Mouse (Mus musculus): ENCODE measurements around the gene Plxna4. TPM values are rescaled to one million over a fixed set of nuclear protein-coding genes. Genes with fewer than 3 reads are reported as not detected.

Gene Plxna4
- polyA plus RNA-seq, 1 experiment, result 0.67 TPM

DNA sequence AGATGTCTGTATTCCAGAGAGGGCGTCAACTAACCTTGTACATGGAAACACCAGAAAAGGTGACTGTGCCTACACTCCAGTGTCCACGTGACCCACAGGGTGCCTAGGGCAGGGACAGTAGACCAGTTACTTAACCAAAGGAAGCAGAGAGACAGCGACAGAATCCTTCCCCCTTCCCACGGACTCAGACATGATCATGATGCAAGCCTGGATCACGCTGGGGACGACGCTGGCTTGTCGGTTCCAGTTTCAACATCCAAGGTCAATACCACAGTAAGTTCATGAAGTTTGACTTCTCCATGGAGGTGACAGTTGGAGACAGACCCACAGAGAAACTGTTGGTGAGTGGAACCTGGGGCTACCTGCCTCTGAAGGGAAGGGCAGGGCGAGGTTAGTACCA, 192.6 kb downstream of the Plxna4 start:
- Histone ChIP-seq H3K4me3 (ENCODE audit: low read depth, low read length) (no peak overlapping the region), H3K27me3 (ENCODE audit: control insufficient read depth, insufficient read depth, low read length) (no peaks in the 10 kb centered on the region), H3K4me1 (ENCODE audit: control insufficient read depth, insufficient read depth, insufficient read length, low read length) (no peaks in the 10 kb centered on the region), H3K27ac (ENCODE audit: insufficient read depth, low read depth, low read length) (no peak overlapping the region), H3K36me3 (ENCODE audit: control insufficient read depth, insufficient read depth, low read length) (no peaks in the 10 kb centered on the region)
- TF ChIP-seq CTCF (IDR thresholded peaks at IDR 0.05; ENCODE audit: extremely low read depth, insufficient read length, insufficient replicate concordance, low read depth, low read length) (no peak), POLR2A (IDR thresholded peaks at IDR 0.05; ENCODE audit: low read depth, low read length) (no peak)
- WGBS, result 87% methylated on average over 9 of the region's 9 CpGs

DNA sequence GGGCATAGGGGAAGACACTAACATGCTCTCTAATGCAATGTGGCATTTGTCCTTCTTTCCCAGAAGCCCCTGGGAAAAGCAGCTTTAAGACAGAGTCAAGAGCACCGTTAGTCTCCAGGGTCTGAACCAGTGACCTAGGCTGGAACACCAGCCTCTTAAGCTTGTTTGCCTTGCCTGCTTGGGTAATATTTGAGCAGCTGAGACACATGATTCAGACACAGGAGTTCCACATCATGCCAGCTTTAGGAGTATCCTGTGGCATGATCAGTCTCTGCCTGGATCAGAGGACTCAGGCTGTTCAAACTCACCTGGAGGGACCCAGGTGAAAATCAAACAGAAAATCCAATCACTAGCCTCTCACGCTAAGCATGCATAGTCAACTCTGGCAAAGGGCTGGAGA, 195.7 kb downstream of the Plxna4 start:
- WGBS, result 58% methylated on average over 2 of the region's 2 CpGs
- H3K27me3 ChIP-seq (ENCODE audit: control insufficient read depth, insufficient read depth, low read length), result no peaks in the 10 kb centered on the region
- no peaks in the 10 kb centered on the region for H3K4me1 ChIP-seq (ENCODE audit: control insufficient read depth, insufficient read depth, insufficient read length, low read length)
- TF ChIP-seq CTCF (IDR thresholded peaks at IDR 0.05; ENCODE audit: extremely low read depth, insufficient read length, insufficient replicate concordance, low read depth, low read length) (no peak), POLR2A (IDR thresholded peaks at IDR 0.05; ENCODE audit: low read depth, low read length) (no peak)
- no peak overlapping the region for H3K4me3 ChIP-seq (ENCODE audit: low read depth, low read length)
- H3K27ac ChIP-seq (ENCODE audit: insufficient read depth, low read depth, low read length), result no peak overlapping the region
- H3K36me3 ChIP-seq (ENCODE audit: control insufficient read depth, insufficient read depth, low read length), result no peaks in the 10 kb centered on the region

DNA sequence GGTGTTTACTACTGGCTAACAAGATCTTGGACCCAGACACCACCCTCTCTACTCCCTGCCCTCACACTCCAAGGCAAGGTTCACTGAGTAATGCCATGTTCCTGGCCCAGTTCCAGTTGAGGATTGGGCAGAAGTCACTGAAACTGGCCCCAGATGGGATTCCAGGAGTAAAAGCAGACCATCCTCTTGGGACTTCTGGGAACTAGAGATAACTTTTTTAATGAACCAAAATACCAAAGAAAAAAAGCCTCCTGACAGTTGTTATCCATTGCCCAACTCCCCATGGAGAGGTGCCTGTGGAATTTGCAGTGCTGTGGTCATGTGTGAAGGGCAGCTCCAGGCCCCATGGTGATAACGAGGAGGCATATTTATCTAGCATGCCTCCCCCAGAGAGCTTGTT, 199.7 kb downstream of the Plxna4 start:
- Histone ChIP-seq H3K27me3 (ENCODE audit: control insufficient read depth, insufficient read depth, low read length) (no peaks in the 10 kb centered on the region), H3K36me3 (ENCODE audit: control insufficient read depth, insufficient read depth, low read length) (no peaks in the 10 kb centered on the region), H3K4me1 (ENCODE audit: control insufficient read depth, insufficient read depth, insufficient read length, low read length) (no peaks in the 10 kb centered on the region), H3K27ac (ENCODE audit: insufficient read depth, low read depth, low read length) (no peak overlapping the region), H3K4me3 (ENCODE audit: low read depth, low read length) (no peak overlapping the region)
- WGBS, result 35% methylated on average over 1 of the region's 1 CpGs
- TF ChIP-seq POLR2A (IDR thresholded peaks at IDR 0.05; ENCODE audit: low read depth, low read length) (no peak), CTCF (IDR thresholded peaks at IDR 0.05; ENCODE audit: extremely low read depth, insufficient read length, insufficient replicate concordance, low read depth, low read length) (no peak)

DNA sequence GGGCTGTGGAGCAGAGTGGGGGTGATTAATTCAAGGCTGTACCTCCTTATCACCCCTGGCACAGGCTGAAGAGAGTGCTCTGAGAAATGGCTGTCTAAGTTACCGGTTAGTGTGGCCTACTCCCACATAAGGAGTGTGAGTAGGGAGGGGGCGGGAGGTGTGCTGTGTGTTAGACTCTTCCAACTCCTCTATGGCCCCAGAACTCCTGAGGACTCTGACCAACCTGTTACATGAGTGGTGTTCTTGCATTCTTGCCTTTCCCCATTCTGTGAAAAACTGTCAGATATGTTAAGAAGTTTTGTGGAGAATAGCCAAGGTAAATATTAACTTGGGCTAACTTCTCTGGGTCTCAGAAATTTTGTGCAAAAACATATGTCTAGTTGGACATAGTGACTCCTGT, 201.1 kb downstream of the Plxna4 start:
- no peaks in the 10 kb centered on the region for H3K4me1 ChIP-seq (ENCODE audit: control insufficient read depth, insufficient read depth, insufficient read length, low read length)
- WGBS, result 79% methylated on average over 2 of the region's 2 CpGs
- H3K27ac ChIP-seq (ENCODE audit: insufficient read depth, low read depth, low read length), result no peak overlapping the region
- no peaks in the 10 kb centered on the region for H3K36me3 ChIP-seq (ENCODE audit: control insufficient read depth, insufficient read depth, low read length)
- no peaks in the 10 kb centered on the region for H3K27me3 ChIP-seq (ENCODE audit: control insufficient read depth, insufficient read depth, low read length)
- TF ChIP-seq POLR2A (IDR thresholded peaks at IDR 0.05; ENCODE audit: low read depth, low read length), result no peak
- no peak for TF ChIP-seq CTCF (IDR thresholded peaks at IDR 0.05; ENCODE audit: extremely low read depth, insufficient read length, insufficient replicate concordance, low read depth, low read length)
- H3K4me3 ChIP-seq (ENCODE audit: low read depth, low read length), result no peak overlapping the region

DNA sequence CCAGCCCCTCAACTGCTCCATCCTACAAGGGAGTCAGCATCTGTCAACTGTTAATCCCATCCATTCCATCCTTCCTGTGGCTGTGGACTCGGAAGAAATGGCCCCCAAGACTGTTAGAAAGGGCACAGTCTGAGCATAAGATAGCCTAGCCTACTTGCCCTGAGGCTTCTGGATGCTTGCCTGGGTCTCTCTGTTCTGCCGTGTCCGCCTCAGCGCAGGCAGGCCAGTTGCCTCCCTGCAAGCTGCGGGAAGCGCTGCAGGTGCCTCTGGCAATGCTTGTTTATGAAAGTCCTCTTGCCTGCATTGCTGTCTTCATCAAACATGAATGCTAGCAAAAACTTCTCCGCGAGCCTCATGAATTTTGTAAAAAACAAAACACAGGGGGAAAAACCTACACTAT, 203.1 kb downstream of the Plxna4 start:
- TF ChIP-seq POLR2A (IDR thresholded peaks at IDR 0.05; ENCODE audit: low read depth, low read length), result no peak
- no peak for TF ChIP-seq CTCF (IDR thresholded peaks at IDR 0.05; ENCODE audit: extremely low read depth, insufficient read length, insufficient replicate concordance, low read depth, low read length)
- Histone ChIP-seq H3K27ac (ENCODE audit: insufficient read depth, low read depth, low read length) (no peak overlapping the region), H3K36me3 (ENCODE audit: control insufficient read depth, insufficient read depth, low read length) (no peaks in the 10 kb centered on the region), H3K27me3 (ENCODE audit: control insufficient read depth, insufficient read depth, low read length) (no peaks in the 10 kb centered on the region), H3K4me1 (ENCODE audit: control insufficient read depth, insufficient read depth, insufficient read length, low read length) (no peaks in the 10 kb centered on the region), H3K4me3 (ENCODE audit: low read depth, low read length) (no peak overlapping the region)
- WGBS, result 74% methylated on average over 8 of the region's 8 CpGs

DNA sequence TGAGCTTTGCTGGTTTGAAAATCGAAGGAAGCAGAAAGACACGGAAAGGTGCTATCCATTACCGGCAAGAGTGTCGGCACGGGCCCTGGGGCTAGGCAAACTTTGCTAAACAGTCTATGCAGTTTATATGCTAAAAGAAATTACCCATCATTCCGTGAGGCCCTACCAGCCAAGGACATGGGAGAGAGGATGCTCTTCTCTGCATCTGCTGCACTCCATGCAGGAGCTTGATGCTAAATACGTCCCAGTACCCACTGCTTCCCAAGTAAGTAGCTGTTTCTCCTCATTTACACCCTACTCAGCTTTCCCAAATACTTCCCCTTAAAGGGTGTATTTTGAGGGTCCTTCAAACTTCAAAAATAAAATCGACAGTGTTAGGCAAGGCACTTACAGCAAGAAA, 203.6 kb downstream of the Plxna4 start:
- WGBS, result 89% methylated on average over 8 of the region's 8 CpGs
- Histone ChIP-seq H3K36me3 (ENCODE audit: control insufficient read depth, insufficient read depth, low read length) (no peaks in the 10 kb centered on the region), H3K4me1 (ENCODE audit: control insufficient read depth, insufficient read depth, insufficient read length, low read length) (no peaks in the 10 kb centered on the region), H3K27ac (ENCODE audit: insufficient read depth, low read depth, low read length) (no peak overlapping the region), H3K4me3 (ENCODE audit: low read depth, low read length) (no peak overlapping the region), H3K27me3 (ENCODE audit: control insufficient read depth, insufficient read depth, low read length) (no peaks in the 10 kb centered on the region)
- TF ChIP-seq POLR2A (IDR thresholded peaks at IDR 0.05; ENCODE audit: low read depth, low read length) (no peak), CTCF (IDR thresholded peaks at IDR 0.05; ENCODE audit: extremely low read depth, insufficient read length, insufficient replicate concordance, low read depth, low read length) (no peak)

DNA sequence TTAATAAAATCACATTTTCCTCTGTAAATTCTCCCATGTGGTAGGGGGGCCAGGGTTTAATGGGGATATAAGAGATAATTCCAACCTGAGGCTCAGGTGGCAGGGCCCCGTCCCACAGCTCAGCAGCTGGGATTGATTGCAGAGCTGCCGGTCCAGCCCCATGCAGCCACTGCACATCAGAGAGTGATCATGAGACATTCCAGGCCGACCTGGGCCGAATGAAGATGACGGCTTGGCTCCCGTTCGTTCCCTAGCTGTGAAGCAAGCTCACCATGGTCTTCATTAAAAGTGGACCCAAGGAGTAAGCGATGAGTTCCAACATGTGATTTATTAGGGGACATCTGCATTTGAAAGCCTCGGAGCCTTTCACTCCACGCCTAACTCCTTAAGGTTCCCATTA, 206.5 kb downstream of the Plxna4 start:
- TF ChIP-seq POLR2A (IDR thresholded peaks at IDR 0.05; ENCODE audit: low read depth, low read length) (no peak), CTCF (IDR thresholded peaks at IDR 0.05; ENCODE audit: extremely low read depth, insufficient read length, insufficient replicate concordance, low read depth, low read length) (no peak)
- WGBS, result 76% methylated on average over 10 of the region's 10 CpGs

DNA sequence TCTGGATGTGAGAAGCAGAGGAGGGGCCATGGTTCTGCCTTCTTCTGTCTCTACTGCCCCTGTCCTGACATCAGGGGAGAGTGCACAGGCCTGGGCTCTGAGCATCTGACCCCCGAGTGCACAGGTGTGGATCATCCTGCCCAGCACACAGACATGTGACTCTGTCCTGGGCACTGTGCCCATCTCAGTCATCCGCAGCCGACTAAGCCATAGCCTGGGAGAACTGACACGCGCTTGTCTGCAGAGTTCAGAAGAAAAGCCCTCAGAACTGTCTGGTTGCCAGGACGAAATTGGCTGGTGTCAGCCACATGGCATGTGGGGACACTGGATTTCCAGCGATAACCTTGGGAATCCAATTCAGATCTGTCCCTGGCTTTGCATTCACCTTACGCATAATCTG, 210.8 kb downstream of the Plxna4 start:
- Histone ChIP-seq H3K4me3 (ENCODE audit: low read depth, low read length) (no peak overlapping the region), H3K27ac (ENCODE audit: insufficient read depth, low read depth, low read length) (no peak overlapping the region), H3K36me3 (ENCODE audit: control insufficient read depth, insufficient read depth, low read length) (no peaks in the 10 kb centered on the region), H3K27me3 (ENCODE audit: control insufficient read depth, insufficient read depth, low read length) (no peaks in the 10 kb centered on the region), H3K4me1 (ENCODE audit: control insufficient read depth, insufficient read depth, insufficient read length, low read length) (no peaks in the 10 kb centered on the region)
- whole genome bisulfite sequencing, result 73% methylated on average over 8 of the region's 8 CpGs
- no peak for TF ChIP-seq POLR2A (IDR thresholded peaks at IDR 0.05; ENCODE audit: low read depth, low read length)
- no peak for TF ChIP-seq CTCF (IDR thresholded peaks at IDR 0.05; ENCODE audit: extremely low read depth, insufficient read length, insufficient replicate concordance, low read depth, low read length)

More for the DNA sequence above, 206.5 kb downstream of the Plxna4 start:
- H3K27ac ChIP-seq (ENCODE audit: insufficient read depth, low read depth, low read length), result no peak overlapping the region
- H3K27me3 ChIP-seq (ENCODE audit: control insufficient read depth, insufficient read depth, low read length), result no peaks in the 10 kb centered on the region
- H3K36me3 ChIP-seq (ENCODE audit: control insufficient read depth, insufficient read depth, low read length), result no peaks in the 10 kb centered on the region
- no peaks in the 10 kb centered on the region for H3K4me1 ChIP-seq (ENCODE audit: control insufficient read depth, insufficient read depth, insufficient read length, low read length)
- H3K4me3 ChIP-seq (ENCODE audit: low read depth, low read length), result no peak overlapping the region
